Mouse (Mus musculus): ENCODE measurements around the gene Tob1. TPM values are rescaled to one million over a fixed set of nuclear protein-coding genes. Genes with fewer than 3 reads are reported as not detected.

Tob1 gene
- polyA plus RNA-seq, 1 experiment from 2014 or later = 24.2 TPM

DNA sequence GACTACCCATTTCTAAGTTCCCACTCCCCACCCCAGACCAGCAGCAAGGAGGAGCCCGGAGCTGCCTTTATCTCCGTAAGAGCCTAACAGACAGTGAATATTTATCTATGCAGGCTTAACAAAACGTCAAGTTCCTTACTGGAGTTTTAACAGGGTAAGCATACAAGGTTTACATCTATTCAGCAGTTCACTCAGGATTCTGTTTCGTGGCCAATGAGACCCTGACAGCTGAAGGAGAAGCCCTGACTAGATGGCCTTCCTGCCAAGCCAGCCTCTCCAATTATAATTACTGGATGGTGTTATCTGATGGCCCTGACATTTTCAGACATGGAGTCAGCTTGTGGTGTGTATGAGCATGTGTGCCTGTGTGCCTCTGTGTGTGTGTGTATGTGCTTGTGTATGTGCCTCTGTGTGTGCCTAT lies 37.5 kb upstream of the Tob1 start:
- Histone ChIP-seq H3K27ac (ENCODE audit: low read length) (no peak overlapping the region; the same call in 1 of the 2 replicates), H3K27me3 (ENCODE audit: control insufficient read depth, insufficient read depth, low read length) (no peaks in the 10 kb centered on the region), H3K4me2 (replicated peaks; ENCODE audit: low read depth, low read length) (no peak overlapping the region), H3K9me3 (ENCODE audit: control insufficient read depth, low read depth, low read length) (no peaks in the 10 kb centered on the region), H3K4me3 (ENCODE audit: low read depth, low read length) (no peak overlapping the region), H3K4me1 (ENCODE audit: control insufficient read depth, insufficient read depth, low read length) (peaks cover 11% of the 10 kb centered on the region; the same call in 1 of the 2 replicates), H3K36me3 (ENCODE audit: control insufficient read depth, insufficient read depth, low read length) (no peaks in the 10 kb centered on the region), H3K9ac (replicated peaks; ENCODE audit: low read depth, low read length) (no peak overlapping the region)
- 21% methylated on average over 4 of the region's 4 CpGs for WGBS
- no peak for ATAC-seq (ENCODE audit: insufficient number of reproducible peaks, insufficient read depth, low FRiP score, low read depth)

- Histone ChIP-seq H3K9ac (replicated peaks; ENCODE audit: low read depth, low read length) (no peak overlapping the region), H3K9me3 (ENCODE audit: control insufficient read depth, low read depth, low read length) (no peaks in the 10 kb centered on the region), H3K4me1 (ENCODE audit: control insufficient read depth, insufficient read depth, low read length) (peaks cover 11% of the 10 kb centered on the region; the same call in 1 of the 2 replicates), H3K4me2 (replicated peaks; ENCODE audit: low read depth, low read length) (no peak overlapping the region), H3K36me3 (ENCODE audit: control insufficient read depth, insufficient read depth, low read length) (no peaks in the 10 kb centered on the region), H3K27ac (ENCODE audit: low read length) (peak overlapping the region; percentile 48; the same call in 1 of the 2 replicates), H3K4me3 (ENCODE audit: low read depth, low read length) (no peak overlapping the region), H3K27me3 (ENCODE audit: control insufficient read depth, insufficient read depth, low read length) (no peaks in the 10 kb centered on the region)
- WGBS = 55% methylated on average over 7 of the region's 7 CpGs
- ATAC-seq (ENCODE audit: insufficient number of reproducible peaks, insufficient read depth, low FRiP score, low read depth) = no peak
Observed at GRCm38 (mm10) chr11:94175288-94175687, 36.0 kb upstream of the Tob1 start.

DNA sequence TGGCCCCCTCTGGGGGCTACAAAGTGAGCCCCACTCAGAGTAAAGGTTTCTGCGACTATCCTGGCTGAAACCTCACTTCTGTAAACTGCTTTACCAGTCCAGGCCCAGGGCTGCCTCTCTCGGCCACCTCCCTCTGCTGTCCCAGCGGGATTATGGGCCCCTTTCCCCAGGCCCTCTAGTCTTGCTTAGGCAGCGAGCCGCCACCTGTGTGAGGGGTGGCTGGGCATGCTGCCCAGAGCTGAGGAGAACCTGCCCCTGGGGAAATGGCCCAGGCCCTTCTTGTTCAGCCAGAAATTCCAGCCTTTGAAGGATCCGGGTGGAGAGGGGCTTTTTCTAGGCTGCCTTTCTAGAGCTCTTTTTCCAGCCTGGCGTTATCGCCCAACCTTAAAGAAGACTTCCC lies 35.6 kb upstream of the Tob1 start:
- H3K9me3 ChIP-seq (ENCODE audit: control insufficient read depth, low read depth, low read length) = no peaks in the 10 kb centered on the region
- H3K4me3 ChIP-seq (ENCODE audit: low read depth, low read length) = no peak overlapping the region
- no peak overlapping the region for H3K4me2 ChIP-seq (replicated peaks; ENCODE audit: low read depth, low read length)
- no peaks in the 10 kb centered on the region for H3K27me3 ChIP-seq (ENCODE audit: control insufficient read depth, insufficient read depth, low read length)
- ATAC-seq (ENCODE audit: insufficient number of reproducible peaks, insufficient read depth, low FRiP score, low read depth) = peak; percentile 33; the same call in 1 of the 2 replicates
- 44% methylated on average over 8 of the region's 8 CpGs for WGBS
- peaks cover 11% of the 10 kb centered on the region; the same call in 1 of the 2 replicates for H3K4me1 ChIP-seq (ENCODE audit: control insufficient read depth, insufficient read depth, low read length)
- no peak overlapping the region for H3K9ac ChIP-seq (replicated peaks; ENCODE audit: low read depth, low read length)
- peak overlapping the region; percentile 48; the same call in 1 of the 2 replicates for H3K27ac ChIP-seq (ENCODE audit: low read length)
- H3K36me3 ChIP-seq (ENCODE audit: control insufficient read depth, insufficient read depth, low read length) = no peaks in the 10 kb centered on the region

GRCm38 (mm10) chr11:94177841-94178585 lies 33.2 kb upstream of the Tob1 start:
- Histone ChIP-seq H3K9ac (replicated peaks; ENCODE audit: low read depth, low read length) (no peak overlapping the region), H3K27ac (ENCODE audit: low read length) (no peak overlapping the region), H3K4me3 (ENCODE audit: low read depth, low read length) (no peak overlapping the region), H3K4me1 (ENCODE audit: control insufficient read depth, insufficient read depth, low read length) (peaks cover 11% of the 10 kb centered on the region; the same call in 1 of the 2 replicates), H3K4me2 (replicated peaks; ENCODE audit: low read depth, low read length) (no peak overlapping the region), H3K9me3 (ENCODE audit: control insufficient read depth, low read depth, low read length) (no peaks in the 10 kb centered on the region), H3K27me3 (ENCODE audit: control insufficient read depth, insufficient read depth, low read length) (no peaks in the 10 kb centered on the region), H3K36me3 (ENCODE audit: control insufficient read depth, insufficient read depth, low read length) (no peaks in the 10 kb centered on the region)
- ATAC-seq (ENCODE audit: insufficient number of reproducible peaks, insufficient read depth, low FRiP score, low read depth) = no peak
- whole genome bisulfite sequencing = 75% methylated on average over 15 of the region's 15 CpGs

- Histone ChIP-seq H3K27me3 (ENCODE audit: control insufficient read depth, insufficient read depth, low read length) (no peaks in the 10 kb centered on the region), H3K4me3 (ENCODE audit: low read depth, low read length) (no peak overlapping the region), H3K36me3 (ENCODE audit: control insufficient read depth, insufficient read depth, low read length) (no peaks in the 10 kb centered on the region), H3K4me1 (ENCODE audit: control insufficient read depth, insufficient read depth, low read length) (peaks cover 6% of the 10 kb centered on the region; the same call in 1 of the 2 replicates), H3K9me3 (ENCODE audit: control insufficient read depth, low read depth, low read length) (no peaks in the 10 kb centered on the region), H3K27ac (ENCODE audit: low read length) (no peak overlapping the region), H3K4me2 (replicated peaks; ENCODE audit: low read depth, low read length) (no peak overlapping the region), H3K9ac (replicated peaks; ENCODE audit: low read depth, low read length) (no peak overlapping the region)
- 17% methylated on average over 1 of the region's 1 CpGs for WGBS
- ATAC-seq (ENCODE audit: insufficient number of reproducible peaks, insufficient read depth, low FRiP score, low read depth) = no peak
Observed at GRCm38 (mm10) chr11:94179768-94180167, 31.5 kb upstream of the Tob1 start.

DNA sequence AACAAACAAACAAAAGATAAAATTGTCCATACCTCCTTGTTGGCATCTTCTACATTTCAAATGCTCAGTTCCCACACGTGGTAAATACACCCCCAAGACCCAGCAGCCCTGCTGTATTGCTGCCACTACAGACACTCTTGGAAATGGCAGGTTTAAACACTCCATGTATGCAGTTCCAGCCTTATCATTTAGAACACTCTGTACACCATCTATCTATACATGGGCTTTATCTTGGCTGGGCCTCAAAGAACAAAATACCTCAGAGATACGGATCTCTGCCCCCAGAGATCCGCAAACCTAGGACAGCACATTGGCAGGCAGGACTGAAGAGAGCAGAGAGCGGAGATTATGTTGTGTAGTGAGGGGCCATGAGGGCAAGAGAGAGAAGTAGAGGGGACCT lies 31.1 kb upstream of the Tob1 start:
- no peaks in the 10 kb centered on the region for H3K27me3 ChIP-seq (ENCODE audit: control insufficient read depth, insufficient read depth, low read length)
- H3K4me3 ChIP-seq (ENCODE audit: low read depth, low read length) = no peak overlapping the region
- no peak overlapping the region for H3K4me2 ChIP-seq (replicated peaks; ENCODE audit: low read depth, low read length)
- no peak overlapping the region for H3K27ac ChIP-seq (ENCODE audit: low read length)
- H3K9me3 ChIP-seq (ENCODE audit: control insufficient read depth, low read depth, low read length) = no peaks in the 10 kb centered on the region
- 69% methylated on average over 4 of the region's 4 CpGs for WGBS
- peaks cover 6% of the 10 kb centered on the region; the same call in 1 of the 2 replicates for H3K4me1 ChIP-seq (ENCODE audit: control insufficient read depth, insufficient read depth, low read length)
- no peak overlapping the region for H3K9ac ChIP-seq (replicated peaks; ENCODE audit: low read depth, low read length)
- no peaks in the 10 kb centered on the region for H3K36me3 ChIP-seq (ENCODE audit: control insufficient read depth, insufficient read depth, low read length)
- no peak for ATAC-seq (ENCODE audit: insufficient number of reproducible peaks, insufficient read depth, low FRiP score, low read depth)

DNA sequence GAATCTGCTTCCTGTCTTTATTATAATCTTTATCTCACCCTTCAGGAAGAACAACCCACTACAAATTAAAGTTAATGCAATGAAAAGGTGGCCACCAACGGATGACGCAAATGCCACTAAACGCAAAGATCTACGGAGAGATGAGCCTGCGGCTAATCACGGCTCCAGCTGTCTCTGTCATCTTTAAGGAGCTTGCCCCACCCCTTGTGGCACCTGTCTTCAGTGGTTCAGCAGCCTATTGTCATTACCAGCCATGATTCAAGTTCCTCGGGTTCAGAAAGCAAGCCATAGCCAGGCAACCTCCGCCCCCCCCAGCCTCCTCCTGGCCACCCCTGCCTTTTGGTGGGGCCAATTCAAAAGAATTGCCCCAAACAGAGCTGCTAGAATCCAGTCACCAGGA lies 29.6 kb upstream of the Tob1 start:
- no peaks in the 10 kb centered on the region for H3K27me3 ChIP-seq (ENCODE audit: control insufficient read depth, insufficient read depth, low read length)
- H3K4me3 ChIP-seq (ENCODE audit: low read depth, low read length) = no peak overlapping the region
- H3K4me2 ChIP-seq (replicated peaks; ENCODE audit: low read depth, low read length) = no peak overlapping the region
- WGBS = 88% methylated on average over 8 of the region's 8 CpGs
- H3K27ac ChIP-seq (ENCODE audit: low read length) = no peak overlapping the region
- no peak for ATAC-seq (ENCODE audit: insufficient number of reproducible peaks, insufficient read depth, low FRiP score, low read depth)
- no peaks in the 10 kb centered on the region for H3K4me1 ChIP-seq (ENCODE audit: control insufficient read depth, insufficient read depth, low read length)
- no peak overlapping the region for H3K9ac ChIP-seq (replicated peaks; ENCODE audit: low read depth, low read length)
- no peaks in the 10 kb centered on the region for H3K36me3 ChIP-seq (ENCODE audit: control insufficient read depth, insufficient read depth, low read length)
- no peaks in the 10 kb centered on the region for H3K9me3 ChIP-seq (ENCODE audit: control insufficient read depth, low read depth, low read length)

- ATAC-seq (ENCODE audit: insufficient number of reproducible peaks, insufficient read depth, low FRiP score, low read depth) = no peak
- Histone ChIP-seq H3K4me1 (ENCODE audit: control insufficient read depth, insufficient read depth, low read length) (no peaks in the 10 kb centered on the region), H3K9me3 (ENCODE audit: control insufficient read depth, low read depth, low read length) (no peaks in the 10 kb centered on the region), H3K4me3 (ENCODE audit: low read depth, low read length) (no peak overlapping the region), H3K4me2 (replicated peaks; ENCODE audit: low read depth, low read length) (no peak overlapping the region), H3K36me3 (ENCODE audit: control insufficient read depth, insufficient read depth, low read length) (no peaks in the 10 kb centered on the region), H3K27ac (ENCODE audit: low read length) (no peak overlapping the region), H3K27me3 (ENCODE audit: control insufficient read depth, insufficient read depth, low read length) (no peaks in the 10 kb centered on the region), H3K9ac (replicated peaks; ENCODE audit: low read depth, low read length) (no peak overlapping the region)
- WGBS = 92% methylated on average over 4 of the region's 4 CpGs
Observed at GRCm38 (mm10) chr11:94182711-94183110, 28.5 kb upstream of the Tob1 start.

All from stomach, embryonic 14.5 days (tissue).